Mouse (Mus musculus) cortical plate, adult 2 months (tissue): ENCODE data around the gene P2ry14. TPM values are rescaled to one million over a fixed set of nuclear protein-coding genes. Genes with fewer than 3 reads are reported as not detected.
"Not testable (repeated sequence)": the region's sequence is repeated elsewhere in the genome, so short reads cannot be mapped to it uniquely, and the experiment has no call there.

ENCODE experiments used
- H3K27ac ChIP-seq: fragments of 200-500 bp; 2 replicates; pipeline ENCODE4 v1.5.1; 2012; ENCODE audit warnings: low read length, control low read depth, inconsistent platforms; ENCODE audit not compliant: insufficient read depth
- H3K4me1 ChIP-seq: fragments of 200-500 bp; 2 replicates; pipeline ENCODE4 v1.6.1; 2011; ENCODE audit warnings: low read length; ENCODE audit not compliant: control insufficient read depth, insufficient read depth
- H3K4me3 ChIP-seq: fragments of 200-500 bp; 2 replicates; pipeline ENCODE4 v1.5.1; 2011; ENCODE audit warnings: mild to moderate bottlenecking, low read length, control low read depth; ENCODE audit not compliant: insufficient read depth
- CTCF ChIP-seq: fragments of 200-500 bp; IDR thresholded peaks from 2 replicates; pipeline ENCODE4 v1.5.1; 2011; ENCODE audit warnings: mild to moderate bottlenecking, control low read depth, low read length; ENCODE audit not compliant: insufficient read depth; ENCODE audit errors: extremely low read depth
- POLR2A ChIP-seq: fragments of 200-500 bp; IDR thresholded peaks from 2 replicates; pipeline ENCODE4 v1.6.1; 2011; ENCODE audit warnings: mild to moderate bottlenecking, low read length, control low read depth; ENCODE audit not compliant: insufficient read depth; ENCODE audit errors: extremely low read depth
- polyA plus RNA-seq: library from polyadenylated mRNA; depleted of rRNA; stranded (reverse); fragments of >200 nt; gene quantifications from 2 replicates; pipeline ENCODE4 v1.2.3, GENCODE M21; 2012

Gene P2ry14
- polyA plus RNA-seq, 1 experiment: 4.8 TPM

- H3K4me1 ChIP-seq: peaks cover 2% of the 10 kb centered on the region; the same call in 1 of the 2 replicates
- no peak for TF ChIP-seq POLR2A
- no peak for TF ChIP-seq CTCF
- no peak overlapping the region for H3K27ac ChIP-seq
- H3K4me3 ChIP-seq: no peak overlapping the region
Measured at GRCm38 (mm10) chr3:59145194-59145593, 8.2 kb downstream of the P2ry14 start.

- Histone ChIP-seq H3K4me3 (no peak overlapping the region), H3K4me1 (no peaks in the 10 kb centered on the region), H3K27ac (no peak overlapping the region)
- TF ChIP-seq POLR2A: no peak
- no peak for TF ChIP-seq CTCF
Measured at GRCm38 (mm10) chr3:59141507-59142305, 11.7 kb downstream of the P2ry14 start.

GRCm38 (mm10) chr3:59140941-59141340, 12.5 kb downstream of the P2ry14 start:
- H3K4me1 ChIP-seq, H3K27ac ChIP-seq, H3K4me3 ChIP-seq: not testable (repeated sequence)

- H3K27ac ChIP-seq: no peak overlapping the region
- H3K4me3 ChIP-seq: no peak overlapping the region
- no peaks in the 10 kb centered on the region for H3K4me1 ChIP-seq
- TF ChIP-seq POLR2A (no peak), CTCF (no peak)
Measured at GRCm38 (mm10) chr3:59140115-59140514, 13.3 kb downstream of the P2ry14 start.

GRCm38 (mm10) chr3:59139651-59140051, 13.8 kb downstream of the P2ry14 start:
- Histone ChIP-seq H3K4me3 (no peak overlapping the region), H3K4me1 (no peaks in the 10 kb centered on the region), H3K27ac (no peak overlapping the region)
- TF ChIP-seq CTCF (no peak), POLR2A (no peak)

GRCm38 (mm10) chr3:59138946-59139468, 14.4 kb downstream of the P2ry14 start:
- TF ChIP-seq POLR2A (no peak), CTCF (no peak)

GRCm38 (mm10) chr3:59135911-59136653, 17.3 kb downstream of the P2ry14 start:
- Histone ChIP-seq H3K27ac (no peak overlapping the region), H3K4me1 (no peaks in the 10 kb centered on the region), H3K4me3 (no peak overlapping the region)
- TF ChIP-seq CTCF (no peak), POLR2A (no peak)

More at GRCm38 (mm10) chr3:59138946-59139468, 14.4 kb downstream of the P2ry14 start:
- no peak overlapping the region for H3K27ac ChIP-seq
- H3K4me1 ChIP-seq: no peaks in the 10 kb centered on the region
- H3K4me3 ChIP-seq: no peak overlapping the region

- H3K4me3 ChIP-seq: no peak overlapping the region
- no peak for TF ChIP-seq POLR2A
- no peak for TF ChIP-seq CTCF
- H3K27ac ChIP-seq: no peak overlapping the region
- H3K4me1 ChIP-seq: no peaks in the 10 kb centered on the region
Measured at GRCm38 (mm10) chr3:59133189-59133588, 20.2 kb downstream of the P2ry14 start.

- Histone ChIP-seq H3K27ac (no peak overlapping the region), H3K4me1 (no peaks in the 10 kb centered on the region), H3K4me3 (no peak overlapping the region)
- TF ChIP-seq POLR2A (no peak), CTCF (no peak)
Measured at GRCm38 (mm10) chr3:59131966-59132365, 21.5 kb downstream of the P2ry14 start.

- Histone ChIP-seq H3K27ac (no peak overlapping the region), H3K4me3 (no peak overlapping the region), H3K4me1 (no peaks in the 10 kb centered on the region)
- TF ChIP-seq POLR2A (no peak), CTCF (no peak)
Measured at GRCm38 (mm10) chr3:59131081-59131480, 22.3 kb downstream of the P2ry14 start.
